Mouse (Mus musculus) brain, embryonic 18.5 days (tissue): ENCODE measurements around the gene Rhox2f.
"Not testable (repeated sequence)": the region's sequence is repeated elsewhere in the genome, so short reads cannot be mapped to it uniquely, and the experiment has no call there.

Experiments
- DNase-seq: peaks from one replicate; pipeline ENCODE4 v3.0.0-alpha.2; 2012; ENCODE audit warnings: low read depth, low spot score

The Rhox2f gene

GRCm38 (mm10) chrX:37571105-37571504 lies at the start of gene Rhox2f:
Rhox2f (plus strand) TSS chrX:37571405.
- DNase-seq: not testable (repeated sequence)

DNA sequence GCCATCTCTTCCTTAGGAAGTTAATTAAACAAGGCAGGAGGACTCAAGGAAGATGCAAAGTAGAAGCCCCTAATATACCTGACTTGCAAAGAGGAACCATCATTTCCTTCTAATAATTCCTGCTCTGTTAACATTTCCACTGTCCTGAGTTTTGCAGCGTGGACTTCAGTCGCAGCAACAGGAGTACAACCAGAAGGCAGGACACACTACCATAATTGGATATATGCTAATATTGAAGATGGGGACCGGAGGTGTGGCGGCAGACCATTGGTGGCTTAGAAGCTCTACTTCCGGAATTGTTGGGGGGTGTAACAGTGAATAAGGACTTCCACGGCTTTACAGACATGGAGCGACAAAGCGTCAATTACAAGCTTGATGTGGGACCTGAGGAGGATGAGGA lies 41.1 kb upstream of the Rhox2f start, which contains the start of gene Rhox2e:
TSS of gene Rhox2e (plus strand) at position 301 of the 400 bp plus-strand sequence.
- DNase-seq: not testable (repeated sequence)

DNA sequence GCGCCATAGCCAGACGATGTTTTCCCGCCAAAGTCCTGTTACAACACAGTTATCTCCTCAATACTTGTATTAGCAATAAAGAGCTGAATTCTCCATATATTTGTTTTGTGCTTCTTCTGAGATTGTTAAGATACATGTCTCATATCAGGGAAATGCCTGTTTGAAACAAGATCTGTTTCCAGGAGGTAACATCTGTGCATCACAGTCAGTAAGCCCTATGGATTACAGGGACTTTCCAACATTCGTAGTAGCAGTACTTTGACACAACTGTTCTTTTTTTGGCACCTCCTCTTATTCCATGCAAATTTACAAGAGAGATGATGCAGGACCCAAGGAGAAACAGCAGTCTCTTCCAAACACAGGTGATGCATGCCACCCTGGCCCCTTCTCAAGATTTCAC lies 29.5 kb upstream of the Rhox2f start, which contains the start of gene Rhox3e:
TSS of gene Rhox3e (plus strand) at position 301 of the 400 bp plus-strand sequence.
- not testable (repeated sequence) for DNase-seq

- not testable (repeated sequence) for DNase-seq
Observed at GRCm38 (mm10) chrX:37557112-37557511, 14.1 kb upstream of the Rhox2f start, which contains the start of gene Rhox4e. Rhox4e (plus strand) TSS chrX:37557412.

DNA sequence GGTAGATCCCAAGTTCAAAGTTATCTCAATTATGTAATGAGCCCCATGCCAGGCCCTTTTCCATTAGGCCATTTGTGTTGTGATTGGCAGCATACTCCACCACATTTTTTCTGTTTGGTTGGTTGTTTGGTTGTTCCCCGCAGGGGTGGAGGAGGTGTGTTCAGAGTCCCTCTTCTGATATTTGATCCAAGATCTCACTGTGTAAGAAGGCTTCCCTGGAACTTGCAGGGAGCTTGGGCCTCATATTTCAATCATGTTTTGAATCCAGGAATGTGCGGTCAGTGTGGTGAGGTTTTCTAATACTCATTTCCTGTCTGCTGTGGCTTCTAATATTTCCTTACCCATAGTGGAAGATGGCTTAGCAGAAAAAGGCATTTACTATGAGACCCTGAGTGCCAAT lies 1.4 kb downstream of the Rhox2f start:
- not testable (repeated sequence) for DNase-seq

GRCm38 (mm10) chrX:37580692-37581091 lies 9.5 kb downstream of the Rhox2f start, which contains the start of gene Rhox3f:
Rhox3f (plus strand) TSS chrX:37580992.
- DNase-seq: not testable (repeated sequence)

DNA sequence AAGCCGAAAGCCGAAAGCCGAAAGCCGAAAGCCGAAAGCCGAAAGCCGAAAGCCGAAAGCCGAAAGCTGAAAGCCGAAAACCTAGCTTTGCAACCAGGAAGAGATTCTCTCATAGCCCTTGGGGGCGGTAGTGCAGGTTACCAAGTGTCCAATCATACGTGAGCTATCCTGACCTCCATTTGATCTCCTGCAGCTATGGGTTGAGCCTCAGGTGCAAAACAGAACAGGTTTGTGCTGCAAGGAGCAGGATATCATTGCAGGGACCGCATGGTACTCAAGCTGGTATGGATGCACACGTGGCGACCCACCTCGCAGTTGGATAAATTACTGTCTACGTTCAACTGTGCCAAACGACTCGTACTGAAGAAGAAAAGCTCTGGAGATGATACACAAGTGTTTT lies 36.4 kb downstream of the Rhox2f start, which contains the start of gene Rhox4f:
TSS of gene Rhox4f (minus strand) at position 101 of the 400 bp plus-strand sequence.
- DNase-seq: not testable (repeated sequence)
